Mouse (Mus musculus): Measurements from ENCODE around the gene Rtel1.

Rtel1 gene

DNA sequence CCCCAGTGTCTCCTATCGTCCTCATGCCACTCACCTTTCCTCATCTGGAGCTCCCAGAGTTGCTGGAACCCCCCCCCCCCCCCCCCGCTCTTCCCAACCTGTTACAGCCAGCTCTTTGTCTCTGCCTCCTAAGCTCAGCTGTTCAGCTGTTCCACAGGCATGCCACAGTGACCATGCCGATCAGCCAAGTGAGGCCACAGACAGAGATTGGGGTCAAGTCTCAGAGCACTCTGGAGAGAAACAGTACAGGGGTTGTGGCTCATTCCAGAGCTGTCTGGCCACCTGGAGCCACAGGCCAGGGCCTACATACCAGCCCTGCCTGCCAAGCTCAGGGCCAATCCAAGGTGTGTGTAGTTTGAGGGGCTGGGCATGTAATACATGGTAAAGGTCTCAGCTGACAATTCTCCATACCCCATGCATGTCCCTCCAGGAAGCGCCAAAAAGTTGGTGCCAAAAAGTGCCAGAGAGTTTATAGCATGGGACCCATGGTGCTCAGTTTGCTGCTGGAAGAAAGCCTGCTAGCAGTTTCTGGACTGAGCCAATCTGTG lies 67.2 kb downstream of the Rtel1 start:
- no peak for DNase-seq (ENCODE audit: low spot score in 2 of 2)

DNA sequence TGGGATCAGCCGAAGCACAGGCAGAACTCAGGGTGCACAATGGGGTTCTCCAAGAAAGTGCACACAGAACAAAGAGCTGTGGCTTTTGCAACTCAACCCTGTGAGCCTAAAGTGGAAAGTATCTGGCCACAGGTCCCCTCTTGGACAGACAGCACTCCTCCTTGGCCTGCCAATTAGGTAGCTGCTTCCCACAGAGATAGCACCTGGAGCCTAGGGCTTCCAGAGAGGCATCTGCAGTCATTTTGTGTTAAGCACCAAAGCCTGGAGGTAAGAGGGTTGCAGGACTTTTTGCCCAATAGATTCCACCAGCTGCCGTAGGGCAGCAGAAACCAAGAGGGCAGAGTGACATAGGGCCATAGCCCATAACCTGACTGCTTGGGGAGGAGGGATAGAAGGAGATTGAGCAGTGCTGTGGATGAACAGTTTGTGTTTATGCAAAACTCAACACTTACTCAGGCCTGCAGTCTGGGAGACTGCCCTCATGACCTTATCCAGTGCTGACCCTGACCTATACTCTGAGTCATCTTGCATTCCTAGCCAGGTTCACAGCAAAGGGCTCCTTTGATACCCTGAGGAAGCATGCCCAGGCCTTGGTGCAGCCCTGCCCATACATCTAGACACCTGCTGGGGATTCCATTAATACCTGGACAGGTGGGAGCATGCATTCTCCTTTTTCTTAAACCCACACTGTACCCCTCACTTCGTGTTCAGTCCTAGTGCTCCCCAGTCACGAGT lies 70.8 kb downstream of the Rtel1 start:
- no peak for DNase-seq (ENCODE audit: low spot score in 2 of 2)

DNA sequence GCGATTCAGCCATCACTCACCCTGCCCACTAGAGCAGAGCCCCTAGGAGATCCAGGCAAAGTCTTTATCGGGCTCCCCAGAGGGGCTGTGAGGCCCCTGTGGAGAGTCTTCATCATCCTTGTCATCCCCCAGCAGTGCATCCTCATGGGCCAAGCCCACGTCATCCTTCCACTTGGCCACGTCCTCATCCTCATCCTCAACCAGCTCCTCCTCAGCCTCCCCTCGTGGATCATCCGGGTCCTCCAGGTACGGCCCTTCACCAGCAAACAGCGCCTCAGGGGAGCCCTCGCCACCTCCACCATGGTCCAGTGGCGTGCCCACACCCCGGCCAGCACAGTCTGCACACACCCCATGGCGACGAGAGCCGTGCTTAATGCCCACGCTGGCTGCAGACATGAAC lies 71.5 kb downstream of the Rtel1 start:
- no peak for DNase-seq (ENCODE audit: low spot score in 2 of 2)

- DNase-seq (ENCODE audit: low spot score in 2 of 2) = no peak
Observed at GRCm38 (mm10) chr2:181391541-181391940, 72.0 kb downstream of the Rtel1 start.

DNA sequence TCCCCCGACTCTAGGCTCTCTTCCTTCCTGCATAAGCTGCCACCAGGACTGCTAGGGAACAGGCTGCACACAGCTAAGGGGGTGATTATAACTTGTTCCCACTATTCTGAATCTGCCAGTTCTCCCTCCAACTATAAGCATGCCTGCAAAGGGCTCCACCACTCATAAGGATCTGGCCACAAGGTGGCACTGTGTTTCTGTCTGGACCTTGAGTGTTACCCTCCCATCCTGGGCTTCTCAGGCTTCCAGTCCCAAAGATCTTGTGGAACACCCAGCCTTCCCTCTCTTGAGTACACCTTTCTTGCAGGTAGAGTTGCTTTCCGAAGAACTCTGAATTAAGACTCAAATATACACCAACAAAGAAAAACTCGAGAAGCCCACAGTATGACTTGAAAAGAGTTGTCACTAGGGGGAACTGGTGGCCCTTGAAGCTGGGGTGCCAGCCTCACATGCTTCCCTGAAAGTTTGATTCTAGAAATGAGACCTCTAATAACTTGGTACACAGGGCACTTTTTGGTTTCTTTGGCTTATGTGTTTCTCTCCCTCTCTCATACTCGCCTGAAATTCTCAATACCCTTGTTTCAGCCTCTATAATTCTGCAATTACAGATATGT lies 73.2 kb downstream of the Rtel1 start:
- peak; percentile 79 to 81 for DNase-seq (ENCODE audit: low spot score in 2 of 2)

- DNase-seq (ENCODE audit: low spot score in 2 of 2) = no peak
Observed at GRCm38 (mm10) chr2:181394086-181394485, 74.5 kb downstream of the Rtel1 start.

- DNase-seq (ENCODE audit: low spot score in 2 of 2) = no peak
Observed at GRCm38 (mm10) chr2:181397207-181397761, 77.7 kb downstream of the Rtel1 start.

GRCm38 (mm10) chr2:181401497-181401896 lies 82.0 kb downstream of the Rtel1 start:
- DNase-seq (ENCODE audit: low spot score in 2 of 2) = no peak

- DNase-seq (ENCODE audit: low spot score in 2 of 2) = no peak
Observed at GRCm38 (mm10) chr2:181403722-181404121, 84.2 kb downstream of the Rtel1 start.
